Mouse (Mus musculus) E14TG2a.4 (cell line): ENCODE measurements around the gene Iqcf3.
"Not testable (repeated sequence)": the region's sequence is repeated elsewhere in the genome, so short reads cannot be mapped to it uniquely, and the experiment has no call there.

Experiments
- H3K27me3 ChIP-seq: 2 replicates; pipeline ENCODE4 v1.6.1; 2014; ENCODE audit warnings: low read length, control low read depth; ENCODE audit not compliant: insufficient read depth
- H3K36me3 ChIP-seq: 2 replicates; pipeline ENCODE4 v1.6.1; 2014; ENCODE audit warnings: low read length, control low read depth; ENCODE audit not compliant: insufficient read depth
- H3K4me1 ChIP-seq: replicated peaks from 2 replicates; pipeline ENCODE4 v1.6.1; 2014; ENCODE audit warnings: low read depth, low read length, control low read depth
- H3K4me3 ChIP-seq: replicated peaks from 2 replicates; pipeline ENCODE4 v1.5.1; 2014; ENCODE audit warnings: mild to moderate bottlenecking, low read length
- H3K9me3 ChIP-seq: 2 replicates; pipeline ENCODE4 v1.6.1; 2014; ENCODE audit warnings: low read length, control low read depth
- CTCF ChIP-seq: conservative IDR thresholded peaks from 2 replicates; pipeline ENCODE4 v1.5.1; 2014; ENCODE audit warnings: low read length
- NANOG ChIP-seq: IDR thresholded peaks from 2 replicates; pipeline ENCODE4 v1.6.1; 2014; ENCODE audit warnings: borderline replicate concordance, low read length, mixed read lengths
- POU5F1 ChIP-seq: IDR thresholded peaks from 2 replicates; pipeline ENCODE4 v1.6.1; 2014; ENCODE audit warnings: low read length, borderline replicate concordance

The Iqcf3 gene

GRCm38 (mm10) chr9:106499667-106500066, 61.8 kb downstream of the Iqcf3 start, which contains the start of gene Iqcf1:
Gene Iqcf1 (plus strand): TSS chr9:106499967.
- H3K27me3 ChIP-seq = peaks cover 14% of the 10 kb centered on the region; the same call in 1 of the 2 replicates
- no peaks in the 10 kb centered on the region for H3K9me3 ChIP-seq
- no peaks in the 10 kb centered on the region for H3K36me3 ChIP-seq
- no peak within 1 kb of the TSS for H3K4me3 ChIP-seq
- TF ChIP-seq CTCF (no peak), POU5F1 (no peak), NANOG (no peak)
- H3K4me1 ChIP-seq = peaks cover 17% of the 10 kb centered on the region; the same call in 1 of the 2 replicates

GRCm38 (mm10) chr9:106487602-106488001, 73.8 kb downstream of the Iqcf3 start:
- peaks cover 48% of the 10 kb centered on the region for H3K36me3 ChIP-seq
- H3K9me3 ChIP-seq, H3K27me3 ChIP-seq, H3K4me3 ChIP-seq: not testable (repeated sequence)
- peaks cover 55% of the 10 kb centered on the region for H3K4me1 ChIP-seq

DNA sequence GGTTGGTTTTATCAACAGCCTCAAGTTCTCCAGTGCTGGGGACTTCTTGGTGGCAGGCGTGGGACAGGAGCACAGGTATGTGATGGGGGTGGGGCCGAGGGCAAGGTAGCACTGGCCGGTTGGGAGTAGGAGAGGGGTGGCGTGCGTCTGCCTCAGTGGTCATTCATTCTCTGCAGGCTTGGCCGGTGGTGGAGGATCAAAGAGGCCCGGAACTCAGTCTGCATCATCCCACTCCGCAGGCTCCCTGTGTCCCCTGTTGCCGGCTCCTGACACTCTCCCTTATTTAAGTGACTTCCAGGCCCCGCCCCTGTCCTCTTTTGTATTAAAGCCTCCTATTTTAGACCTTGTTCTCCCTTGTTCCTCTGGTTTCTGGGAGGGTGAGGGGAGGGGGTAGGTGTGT, 76.4 kb downstream of the Iqcf3 start:
- peaks cover 66% of the 10 kb centered on the region for H3K4me1 ChIP-seq
- H3K27me3 ChIP-seq = no peaks in the 10 kb centered on the region
- TF ChIP-seq CTCF (no peak), NANOG (no peak), POU5F1 (no peak)

DNA sequence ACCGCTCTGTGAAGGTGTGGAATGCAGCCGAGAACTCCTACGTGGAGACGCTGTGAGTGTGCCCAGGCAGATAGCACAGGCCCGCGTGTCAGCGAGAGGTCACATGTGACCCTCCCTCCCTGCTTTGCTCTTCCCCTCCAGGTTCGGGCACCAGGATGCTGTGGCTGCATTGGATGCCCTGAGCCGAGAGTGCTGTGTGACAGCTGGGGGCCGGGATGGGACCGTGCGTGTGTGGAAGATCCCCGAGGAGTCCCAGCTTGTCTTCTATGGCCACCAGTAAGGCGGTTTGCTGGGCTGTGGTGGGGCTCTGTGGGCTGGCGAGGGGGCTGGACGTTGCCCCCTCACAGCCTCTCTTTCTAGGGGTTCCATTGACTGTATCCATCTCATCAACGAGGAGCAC, 77.8 kb downstream of the Iqcf3 start:
- Histone ChIP-seq H3K4me1 (peaks cover 68% of the 10 kb centered on the region), H3K36me3 (peaks cover 74% of the 10 kb centered on the region), H3K9me3 (no peaks in the 10 kb centered on the region), H3K4me3 (peak overlapping the region; percentile 43), H3K27me3 (no peaks in the 10 kb centered on the region)
- TF ChIP-seq POU5F1 (no peak), CTCF (no peak), NANOG (no peak)

More for the DNA sequence above, 76.4 kb downstream of the Iqcf3 start:
- Histone ChIP-seq H3K9me3 (no peaks in the 10 kb centered on the region), H3K36me3 (peaks cover 69% of the 10 kb centered on the region), H3K4me3 (no peak overlapping the region)

GRCm38 (mm10) chr9:106483136-106483535, 78.3 kb downstream of the Iqcf3 start:
- TF ChIP-seq POU5F1 = no peak
- no peak for TF ChIP-seq NANOG
- no peak for TF ChIP-seq CTCF
- H3K9me3 ChIP-seq = no peaks in the 10 kb centered on the region
- peaks cover 72% of the 10 kb centered on the region for H3K4me1 ChIP-seq
- no peaks in the 10 kb centered on the region for H3K27me3 ChIP-seq
- H3K36me3 ChIP-seq = peaks cover 75% of the 10 kb centered on the region
- peak overlapping the region; percentile 43 for H3K4me3 ChIP-seq

GRCm38 (mm10) chr9:106482578-106483115, 78.8 kb downstream of the Iqcf3 start:
- no peak for TF ChIP-seq POU5F1
- no peak for TF ChIP-seq NANOG
- peaks cover 75% of the 10 kb centered on the region for H3K36me3 ChIP-seq

DNA sequence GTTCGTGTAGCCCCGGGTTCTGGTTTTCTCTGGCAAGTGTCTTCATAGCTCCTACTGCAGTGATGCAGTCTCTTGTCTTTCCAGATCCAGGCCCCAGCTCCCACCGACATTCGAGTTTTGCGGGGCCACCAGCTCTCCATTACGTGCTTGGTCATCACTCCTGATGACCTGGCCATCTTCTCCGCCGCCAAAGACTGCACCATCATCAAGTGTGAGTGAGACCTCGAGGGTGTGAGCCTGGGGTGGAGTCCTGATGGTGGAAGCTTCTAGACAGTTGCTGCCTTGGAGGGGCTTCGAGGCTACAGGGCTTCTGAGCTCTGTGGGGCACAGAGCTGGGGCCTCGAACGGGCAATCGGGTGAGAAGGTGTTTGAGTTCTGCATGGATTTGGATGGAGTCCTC, 79.8 kb downstream of the Iqcf3 start:
- TF ChIP-seq POU5F1 = no peak
- no peak for TF ChIP-seq CTCF
- no peak for TF ChIP-seq NANOG
- Histone ChIP-seq H3K4me3 (no peak overlapping the region), H3K36me3 (peaks cover 75% of the 10 kb centered on the region), H3K4me1 (peaks cover 78% of the 10 kb centered on the region), H3K9me3 (no peaks in the 10 kb centered on the region), H3K27me3 (no peaks in the 10 kb centered on the region)

More at GRCm38 (mm10) chr9:106482578-106483115, 78.8 kb downstream of the Iqcf3 start:
- peak overlapping the region; percentile 43 for H3K4me3 ChIP-seq
- peaks cover 77% of the 10 kb centered on the region for H3K4me1 ChIP-seq
- no peaks in the 10 kb centered on the region for H3K9me3 ChIP-seq
- no peaks in the 10 kb centered on the region for H3K27me3 ChIP-seq

DNA sequence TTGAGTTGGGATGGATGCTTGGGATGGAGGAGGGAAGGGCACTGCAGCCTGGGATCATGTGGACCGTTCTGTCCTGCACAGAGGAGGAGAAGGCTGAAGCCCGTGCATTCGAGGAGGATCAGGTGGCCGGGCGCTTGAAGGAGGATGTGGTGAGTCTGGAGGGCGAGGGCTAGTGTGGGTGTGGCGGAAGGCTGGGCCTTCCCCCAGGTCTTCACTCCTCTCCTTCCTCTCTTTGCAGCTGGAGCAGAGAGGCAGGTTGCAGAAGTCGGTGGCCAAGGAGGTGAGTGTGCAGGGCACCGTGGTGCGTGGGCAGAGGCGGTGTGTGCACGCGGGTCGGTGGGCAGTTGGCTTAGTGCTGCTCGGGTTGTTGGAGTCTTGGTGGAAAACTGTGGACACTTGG, 80.4 kb downstream of the Iqcf3 start:
- no peak for TF ChIP-seq CTCF
- TF ChIP-seq NANOG = no peak
- TF ChIP-seq POU5F1 = no peak
- Histone ChIP-seq H3K4me3 (peak overlapping the region; percentile 30; the same call in 1 of the 2 replicates), H3K9me3 (no peaks in the 10 kb centered on the region), H3K27me3 (no peaks in the 10 kb centered on the region), H3K4me1 (peaks cover 84% of the 10 kb centered on the region), H3K36me3 (peaks cover 74% of the 10 kb centered on the region)

GRCm38 (mm10) chr9:106480541-106480940, 80.9 kb downstream of the Iqcf3 start:
- no peak for TF ChIP-seq CTCF
- Histone ChIP-seq H3K27me3 (no peaks in the 10 kb centered on the region), H3K36me3 (peaks cover 69% of the 10 kb centered on the region), H3K4me3 (peak overlapping the region; percentile 30; the same call in 1 of the 2 replicates), H3K9me3 (no peaks in the 10 kb centered on the region), H3K4me1 (peaks cover 84% of the 10 kb centered on the region)
